8 mouse cellular contexts compared by ENCODE assay signal in the genomic region with DNA sequence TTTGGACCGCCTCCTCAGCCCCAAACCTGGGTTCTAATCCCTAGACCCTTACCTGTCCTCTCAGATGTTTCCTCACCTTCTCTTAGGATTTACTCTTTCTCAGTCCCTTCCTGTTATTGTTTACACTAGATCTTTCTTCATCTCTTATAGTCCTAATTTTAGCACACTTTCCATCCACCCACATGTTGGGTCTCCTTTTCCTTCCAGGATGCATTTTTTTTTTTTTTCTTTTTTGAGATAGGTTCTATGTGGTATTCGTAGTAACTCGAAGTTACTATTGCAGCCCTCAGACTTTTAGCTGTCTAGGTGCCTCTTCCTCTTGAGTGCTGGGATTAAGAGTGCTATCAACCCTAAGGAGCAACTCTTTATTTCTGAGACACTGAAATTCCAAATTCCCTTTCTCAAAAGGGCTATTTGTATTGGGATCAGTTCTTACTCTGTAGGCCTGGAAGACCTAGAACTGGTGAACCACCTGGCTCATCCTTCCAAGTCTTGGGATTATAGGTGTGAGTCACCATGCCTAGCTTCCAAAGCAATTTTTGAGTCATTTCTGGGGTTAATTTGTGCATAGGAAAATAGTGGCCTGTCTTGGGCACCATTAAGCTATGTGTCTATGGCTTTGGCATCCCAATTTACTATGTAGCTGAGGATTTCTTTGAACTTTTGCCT. TPM values are rescaled to one million over a fixed set of nuclear protein-coding genes. Genes with fewer than 3 reads are reported as not detected.
DNase-seq lines count a peak whose midpoint lies in the region; ATAC-seq and TF ChIP-seq lines count a peak whose summit lies in the region.

No protein-coding gene starts in this region.

- no peaks in the 10 kb centered on the region for H3K27me3 ChIP-seq in embryonic facial prominence, embryonic 13.5 days
- no peaks in the 10 kb centered on the region for H3K27me3 ChIP-seq in intestine, embryonic 16.5 days (replicated peaks; ENCODE audit: control insufficient read depth, insufficient read depth, low read length)
- H3K27me3 ChIP-seq in neural tube, embryonic 15.5 days (replicated peaks) = no peaks in the 10 kb centered on the region

- 0% methylated on average over 3 of the region's 3 CpGs for WGBS in lung, adult 2 months
- 21% methylated on average over 3 of the region's 3 CpGs for WGBS in embryonic facial prominence, embryonic 13.5 days
- WGBS in intestine, embryonic 16.5 days = 25% methylated on average over 2 of the region's 3 CpGs
- 28% methylated on average over 3 of the region's 3 CpGs for WGBS in neural tube, embryonic 15.5 days

- no peak for DNase-seq in lung, adult 2 months
- DNase-seq in lung, postnatal 36 days = no peak
- DNase-seq in yolk sac, embryonic 10.5 days (ENCODE audit: low spot score) = no peak
- no peak for DNase-seq in T-cell, adult 2 months (ENCODE audit: low spot score)

- peaks cover 18% of the 10 kb centered on the region for H3K4me1 ChIP-seq in lung, adult 2 months (ENCODE audit: control insufficient read depth, insufficient read depth, low read length)
- H3K4me1 ChIP-seq in embryonic facial prominence, embryonic 13.5 days = peaks cover 47% of the 10 kb centered on the region
- H3K4me1 ChIP-seq in intestine, embryonic 16.5 days (ENCODE audit: control insufficient read depth, insufficient read depth, low read length) = peaks cover 32% of the 10 kb centered on the region
- peaks cover 58% of the 10 kb centered on the region for H3K4me1 ChIP-seq in neural tube, embryonic 15.5 days

- peak overlapping the region; percentile 89 for H3K9ac ChIP-seq in embryonic facial prominence, embryonic 13.5 days
- peak overlapping the region; percentile 96 for H3K9ac ChIP-seq in intestine, embryonic 16.5 days (ENCODE audit: low read depth, low read length)
- H3K9ac ChIP-seq in neural tube, embryonic 15.5 days (replicated peaks) = peak overlapping the region; percentile 77

- no peak for ATAC-seq in embryonic facial prominence, embryonic 13.5 days (ENCODE audit: insufficient number of reproducible peaks, insufficient read depth, low FRiP score, low TSS enrichment, low read depth)
- no peak for ATAC-seq in intestine, embryonic 16.5 days
- ATAC-seq in neural tube, embryonic 15.5 days (ENCODE audit: low FRiP score) = no peak
- no peak for ATAC-seq in inflammation-experienced regulatory T-cells, adult 6 months

- H3K27ac ChIP-seq in embryonic facial prominence, embryonic 13.5 days = peak overlapping the region; percentile 98
- H3K27ac ChIP-seq in intestine, embryonic 16.5 days (ENCODE audit: low read length) = peak overlapping the region; percentile 99
- H3K27ac ChIP-seq in neural tube, embryonic 15.5 days (replicated peaks) = peak overlapping the region; percentile 91

- peak overlapping the region; percentile 58 for H3K4me2 ChIP-seq in embryonic facial prominence, embryonic 13.5 days
- H3K4me2 ChIP-seq in intestine, embryonic 16.5 days (ENCODE audit: low read depth, low read length) = peak overlapping the region; percentile 49
- H3K4me2 ChIP-seq in neural tube, embryonic 15.5 days = peak overlapping the region; percentile 60

- H3K9me3 ChIP-seq in embryonic facial prominence, embryonic 13.5 days = no peaks in the 10 kb centered on the region
- H3K9me3 ChIP-seq in intestine, embryonic 16.5 days (ENCODE audit: control insufficient read depth, low read length) = no peaks in the 10 kb centered on the region
- no peaks in the 10 kb centered on the region for H3K9me3 ChIP-seq in neural tube, embryonic 15.5 days (replicated peaks)

- no peak for TF ChIP-seq POLR2A in lung, adult 2 months (IDR thresholded peaks at IDR 0.05; ENCODE audit: borderline replicate concordance, extremely low read depth, low read depth, low read length)

- H3K4me3 ChIP-seq in lung, adult 2 months (replicated peaks; ENCODE audit: extremely low read depth, low read depth, low read length) = peak overlapping the region; percentile 81
- H3K4me3 ChIP-seq in embryonic facial prominence, embryonic 13.5 days = peak overlapping the region; percentile 69
- H3K4me3 ChIP-seq in intestine, embryonic 16.5 days (ENCODE audit: low read length) = peak overlapping the region; percentile 76
- H3K4me3 ChIP-seq in neural tube, embryonic 15.5 days (replicated peaks) = peak overlapping the region; percentile 72

- no peak for TF ChIP-seq CTCF in lung, adult 2 months (IDR thresholded peaks at IDR 0.05; ENCODE audit: insufficient read depth, low read length)

- peaks cover 47% of the 10 kb centered on the region for H3K36me3 ChIP-seq in embryonic facial prominence, embryonic 13.5 days
- peaks cover 16% of the 10 kb centered on the region for H3K36me3 ChIP-seq in intestine, embryonic 16.5 days (ENCODE audit: control insufficient read depth, insufficient read depth, low read length)
- H3K36me3 ChIP-seq in neural tube, embryonic 15.5 days = peaks cover 30% of the 10 kb centered on the region

RNA-seq across cellular contexts. Expression of a gene that starts 1.1 kb away (rescaled TPM):
- polyA plus RNA-seq in lung, adult 2 months (2012; rRNA removed) = 18.5 and 20.0 TPM in 2 replicates
- 12.3 and 14.1 TPM in 2 replicates for polyA plus RNA-seq in embryonic facial prominence, embryonic 13.5 days (2015; fragmentation: Nextera tagmentation; extraction: Ambion mirVana)
- 6.8 and 7.2 TPM in 2 replicates for polyA plus RNA-seq in intestine, embryonic 16.5 days (2015; fragmentation: Nextera tagmentation; extraction: Ambion mirVana)
- 3.0 and 3.9 TPM in 2 replicates for polyA plus RNA-seq in neural tube, embryonic 15.5 days (2015; fragmentation: Nextera tagmentation; extraction: Ambion mirVana)
- 10 to 100 TPM; 19.1 to 23.3 (median 22.6) TPM for polyA plus RNA-seq in inflammation-experienced regulatory T-cells, adult 6 months (2017; shearing (Covaris generic))

RNA-seq across cellular contexts. Expression of a gene that starts 38.1 kb away (rescaled TPM):
- polyA plus RNA-seq in lung, adult 2 months (2012; rRNA removed) = 20.8 and 21.1 TPM in 2 replicates
- not detected in 2 replicates for polyA plus RNA-seq in embryonic facial prominence, embryonic 13.5 days (2015; fragmentation: Nextera tagmentation; extraction: Ambion mirVana)
- 0.75 and 0.88 TPM in 2 replicates for polyA plus RNA-seq in intestine, embryonic 16.5 days (2015; fragmentation: Nextera tagmentation; extraction: Ambion mirVana)
- polyA plus RNA-seq in neural tube, embryonic 15.5 days (2015; fragmentation: Nextera tagmentation; extraction: Ambion mirVana) = 0.83 and 1.1 TPM in 2 replicates
- polyA plus RNA-seq in inflammation-experienced regulatory T-cells, adult 6 months (2017; shearing (Covaris generic)) = not detected

RNA-seq across cellular contexts. Expression of a gene that starts 40.1 kb away (rescaled TPM):
- 0.05 TPM in 1 of 2 replicates, not detected in the other for polyA plus RNA-seq in lung, adult 2 months (2012; rRNA removed)
- polyA plus RNA-seq in embryonic facial prominence, embryonic 13.5 days (2015; fragmentation: Nextera tagmentation; extraction: Ambion mirVana) = 24.1 and 32.7 TPM in 2 replicates
- 0.50 and 0.60 TPM in 2 replicates for polyA plus RNA-seq in intestine, embryonic 16.5 days (2015; fragmentation: Nextera tagmentation; extraction: Ambion mirVana)
- polyA plus RNA-seq in neural tube, embryonic 15.5 days (2015; fragmentation: Nextera tagmentation; extraction: Ambion mirVana) = 0.88 and 0.95 TPM in 2 replicates
- not detected for polyA plus RNA-seq in inflammation-experienced regulatory T-cells, adult 6 months (2017; shearing (Covaris generic))

RNA-seq across cellular contexts. Expression of a gene that starts 51.8 kb away (rescaled TPM):
- polyA plus RNA-seq in lung, adult 2 months (2012; rRNA removed) = 216 and 271 TPM in 2 replicates
- 74.8 and 79.2 TPM in 2 replicates for polyA plus RNA-seq in embryonic facial prominence, embryonic 13.5 days (2015; fragmentation: Nextera tagmentation; extraction: Ambion mirVana)
- 173 and 182 TPM in 2 replicates for polyA plus RNA-seq in intestine, embryonic 16.5 days (2015; fragmentation: Nextera tagmentation; extraction: Ambion mirVana)
- 80.9 and 87.7 TPM in 2 replicates for polyA plus RNA-seq in neural tube, embryonic 15.5 days (2015; fragmentation: Nextera tagmentation; extraction: Ambion mirVana)
- 1,000 to 10,000 TPM; 1,063 to 1,565 (median 1,138) TPM for polyA plus RNA-seq in inflammation-experienced regulatory T-cells, adult 6 months (2017; shearing (Covaris generic))

RNA-seq across cellular contexts. Expression of a gene that starts 56.5 kb away (rescaled TPM):
- polyA plus RNA-seq in lung, adult 2 months (2012; rRNA removed) = 21.9 and 27.5 TPM in 2 replicates
- polyA plus RNA-seq in embryonic facial prominence, embryonic 13.5 days (2015; fragmentation: Nextera tagmentation; extraction: Ambion mirVana) = 72.9 and 80.6 TPM in 2 replicates
- polyA plus RNA-seq in intestine, embryonic 16.5 days (2015; fragmentation: Nextera tagmentation; extraction: Ambion mirVana) = 50.6 and 59.1 TPM in 2 replicates
- polyA plus RNA-seq in neural tube, embryonic 15.5 days (2015; fragmentation: Nextera tagmentation; extraction: Ambion mirVana) = 30.4 and 49.7 TPM in 2 replicates
- polyA plus RNA-seq in inflammation-experienced regulatory T-cells, adult 6 months (2017; shearing (Covaris generic)) = 10 to 100 TPM; 39.8 to 53.2 (median 43.1) TPM

Comparison
In these comparisons a context has a peak if more than half of its experiments do, and no peak if none do; other contexts are left out.
1. RNA of a gene that starts 38.1 kb away (polyA plus RNA-seq): 20.8 to 21.1 TPM in lung, adult 2 months; 0.75 to 0.88 TPM in intestine, embryonic 16.5 days, 0.83 to 1.1 TPM in neural tube, embryonic 15.5 days, not detected in embryonic facial prominence, embryonic 13.5 days and not detected in inflammation-experienced regulatory T-cells, adult 6 months; every median in the first group is over 10 times any median in the second.
2. RNA of a gene that starts 40.1 kb away (polyA plus RNA-seq): 24.1 to 32.7 TPM in embryonic facial prominence, embryonic 13.5 days; 0.88 to 0.95 TPM in neural tube, embryonic 15.5 days, 0.50 to 0.60 TPM in intestine, embryonic 16.5 days, 0.05 TPM in lung, adult 2 months and not detected in inflammation-experienced regulatory T-cells, adult 6 months; every median in the first group is over 10 times any median in the second.
3. Peak in every context shown above with its lines, with median percentiles within 50 percentile points of each other: H3K4me3 ChIP-seq, H3K27ac ChIP-seq, H3K4me2 ChIP-seq and H3K9ac ChIP-seq.